Mouse (Mus musculus): ENCODE results near the gene Dhrs9. TPM values are rescaled to one million over a fixed set of nuclear protein-coding genes. Genes with fewer than 3 reads are reported as not detected.

Dhrs9 gene
- polyA plus RNA-seq, 2 experiments: 0.10 TPM

GRCm38 (mm10) chr2:69401891-69402290, 21.6 kb downstream of the Dhrs9 start:
- H3K27me3 ChIP-seq (ENCODE audit: control insufficient read depth, insufficient read depth, low read length): no peaks in the 10 kb centered on the region
- no peaks in the 10 kb centered on the region for H3K9me3 ChIP-seq (ENCODE audit: control insufficient read depth, low read length)
- no peak overlapping the region for H3K4me2 ChIP-seq (replicated peaks; ENCODE audit: low read depth, low read length, severe bottlenecking)
- H3K9ac ChIP-seq (ENCODE audit: low read depth, low read length, severe bottlenecking): no peak overlapping the region
- TF ChIP-seq POLR2A (IDR thresholded peaks at IDR 0.05; ENCODE audit: borderline replicate concordance, extremely low read depth, insufficient read depth, insufficient read length): no peak
- H3K4me3 ChIP-seq (replicated peaks; ENCODE audit: low read length): no peak overlapping the region
- ATAC-seq (ENCODE audit: low FRiP score, low read depth) (no peak), DNase-seq (ENCODE audit: low spot score) (no peak)
- 81% methylated on average over 6 of the region's 6 CpGs for WGBS
- no peaks in the 10 kb centered on the region for H3K36me3 ChIP-seq (ENCODE audit: control insufficient read depth, insufficient read depth, low read length)
- no peak overlapping the region for H3K27ac ChIP-seq (replicated peaks; ENCODE audit: low read depth, low read length)
- 0 out of 2 replicates have a peak, but pooled peaks cover 9% of the 10 kb centered on the region for H3K4me1 ChIP-seq (ENCODE audit: control insufficient read depth, insufficient read depth, low read length)

DNA sequence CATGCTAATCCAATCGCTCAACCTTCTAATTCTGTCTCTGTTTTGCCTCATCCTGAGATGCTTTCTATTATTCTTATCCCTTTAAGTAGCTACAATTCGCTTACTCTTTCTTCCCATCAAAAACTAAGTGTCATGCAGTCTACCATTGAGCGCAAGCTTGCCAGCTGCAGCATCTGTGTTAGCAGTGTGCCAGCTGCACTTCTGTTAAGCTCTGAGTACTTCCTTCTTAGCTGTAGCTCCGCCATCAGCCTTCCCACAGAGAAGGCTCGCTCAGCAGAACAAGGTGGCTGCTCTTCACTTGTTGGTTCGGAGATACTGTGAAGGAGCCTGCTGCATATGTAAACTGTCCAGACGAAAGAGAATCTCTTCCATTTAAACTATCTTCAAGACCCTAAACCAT, 22.1 kb downstream of the Dhrs9 start:
- H3K9me3 ChIP-seq (ENCODE audit: control insufficient read depth, low read length): no peaks in the 10 kb centered on the region
- ATAC-seq (ENCODE audit: low FRiP score, low read depth) (no peak), DNase-seq (ENCODE audit: low spot score) (no peak)
- no peak overlapping the region for H3K27ac ChIP-seq (replicated peaks; ENCODE audit: low read depth, low read length)
- no peak for TF ChIP-seq POLR2A (IDR thresholded peaks at IDR 0.05; ENCODE audit: borderline replicate concordance, extremely low read depth, insufficient read depth, insufficient read length)
- 0 out of 2 replicates have a peak, but pooled peaks cover 9% of the 10 kb centered on the region for H3K4me1 ChIP-seq (ENCODE audit: control insufficient read depth, insufficient read depth, low read length)
- H3K4me2 ChIP-seq (replicated peaks; ENCODE audit: low read depth, low read length, severe bottlenecking): no peak overlapping the region
- H3K36me3 ChIP-seq (ENCODE audit: control insufficient read depth, insufficient read depth, low read length): no peaks in the 10 kb centered on the region
- no peak overlapping the region for H3K4me3 ChIP-seq (replicated peaks; ENCODE audit: low read length)
- H3K9ac ChIP-seq (ENCODE audit: low read depth, low read length, severe bottlenecking): no peak overlapping the region
- WGBS: 90% methylated on average over 7 of the region's 7 CpGs
- H3K27me3 ChIP-seq (ENCODE audit: control insufficient read depth, insufficient read depth, low read length): no peaks in the 10 kb centered on the region

DNA sequence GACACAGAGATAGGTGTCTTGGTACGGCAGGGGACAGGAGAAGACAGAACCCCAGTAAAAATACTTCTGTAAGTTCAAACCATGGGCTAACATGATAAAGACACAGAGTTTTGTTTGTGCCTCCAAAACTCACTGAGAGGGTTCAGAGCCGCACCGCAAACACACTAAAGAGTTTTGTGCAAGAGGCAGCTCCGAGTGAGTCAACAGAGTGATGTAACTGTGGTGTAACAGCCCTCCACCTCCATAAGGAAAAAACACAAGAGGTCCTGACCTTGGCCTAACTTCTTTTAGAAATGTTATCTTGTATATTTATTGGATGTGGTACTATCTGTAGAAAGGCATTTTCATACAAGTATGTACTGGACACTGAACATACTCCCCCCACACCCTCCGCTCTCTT, 25.4 kb downstream of the Dhrs9 start:
- Histone ChIP-seq H3K4me2 (replicated peaks; ENCODE audit: low read depth, low read length, severe bottlenecking) (no peak overlapping the region), H3K36me3 (ENCODE audit: control insufficient read depth, insufficient read depth, low read length) (no peaks in the 10 kb centered on the region), H3K4me3 (replicated peaks; ENCODE audit: low read length) (no peak overlapping the region), H3K9ac (ENCODE audit: low read depth, low read length, severe bottlenecking) (no peak overlapping the region), H3K4me1 (ENCODE audit: control insufficient read depth, insufficient read depth, low read length) (0 out of 2 replicates have a peak, but pooled peaks cover 7% of the 10 kb centered on the region), H3K27me3 (ENCODE audit: control insufficient read depth, insufficient read depth, low read length) (no peaks in the 10 kb centered on the region), H3K9me3 (ENCODE audit: control insufficient read depth, low read length) (no peaks in the 10 kb centered on the region), H3K27ac (replicated peaks; ENCODE audit: low read depth, low read length) (no peak overlapping the region)
- no peak for ATAC-seq (ENCODE audit: low FRiP score, low read depth)
- TF ChIP-seq POLR2A (IDR thresholded peaks at IDR 0.05; ENCODE audit: borderline replicate concordance, extremely low read depth, insufficient read depth, insufficient read length): no peak
- no peak for DNase-seq (ENCODE audit: low spot score)
- WGBS: 94% methylated on average over 5 of the region's 5 CpGs

GRCm38 (mm10) chr2:69414539-69414938, 34.3 kb downstream of the Dhrs9 start:
- TF ChIP-seq POLR2A (IDR thresholded peaks at IDR 0.05; ENCODE audit: borderline replicate concordance, extremely low read depth, insufficient read depth, insufficient read length): no peak
- no peaks in the 10 kb centered on the region for H3K36me3 ChIP-seq (ENCODE audit: control insufficient read depth, insufficient read depth, low read length)
- no peak overlapping the region for H3K4me2 ChIP-seq (replicated peaks; ENCODE audit: low read depth, low read length, severe bottlenecking)
- DNase-seq (ENCODE audit: low spot score) (no peak), ATAC-seq (ENCODE audit: low FRiP score, low read depth) (no peak)
- 89% methylated on average over 10 of the region's 10 CpGs for WGBS
- H3K27me3 ChIP-seq (ENCODE audit: control insufficient read depth, insufficient read depth, low read length): no peaks in the 10 kb centered on the region
- no peak overlapping the region for H3K27ac ChIP-seq (replicated peaks; ENCODE audit: low read depth, low read length)
- H3K9me3 ChIP-seq (ENCODE audit: control insufficient read depth, low read length): no peaks in the 10 kb centered on the region
- no peaks in the 10 kb centered on the region; the same call in 1 of the 2 replicates for H3K4me1 ChIP-seq (ENCODE audit: control insufficient read depth, insufficient read depth, low read length)
- H3K4me3 ChIP-seq (replicated peaks; ENCODE audit: low read length): no peak overlapping the region
- no peak overlapping the region for H3K9ac ChIP-seq (ENCODE audit: low read depth, low read length, severe bottlenecking)

- H3K4me2 ChIP-seq (replicated peaks; ENCODE audit: low read depth, low read length, severe bottlenecking): no peak overlapping the region
- no peak overlapping the region for H3K4me3 ChIP-seq (replicated peaks; ENCODE audit: low read length)
- ATAC-seq (ENCODE audit: low FRiP score, low read depth) (no peak), DNase-seq (ENCODE audit: low spot score) (no peak)
- H3K9ac ChIP-seq (ENCODE audit: low read depth, low read length, severe bottlenecking): no peak overlapping the region
- H3K36me3 ChIP-seq (ENCODE audit: control insufficient read depth, insufficient read depth, low read length): no peaks in the 10 kb centered on the region
- H3K27ac ChIP-seq (replicated peaks; ENCODE audit: low read depth, low read length): no peak overlapping the region
- no peaks in the 10 kb centered on the region for H3K27me3 ChIP-seq (ENCODE audit: control insufficient read depth, insufficient read depth, low read length)
- TF ChIP-seq POLR2A (IDR thresholded peaks at IDR 0.05; ENCODE audit: borderline replicate concordance, extremely low read depth, insufficient read depth, insufficient read length): no peak
- 75% methylated on average over 6 of the region's 6 CpGs for WGBS
- no peaks in the 10 kb centered on the region; the same call in 1 of the 2 replicates for H3K4me1 ChIP-seq (ENCODE audit: control insufficient read depth, insufficient read depth, low read length)
- H3K9me3 ChIP-seq (ENCODE audit: control insufficient read depth, low read length): no peaks in the 10 kb centered on the region
Observed at GRCm38 (mm10) chr2:69415070-69415469, 34.8 kb downstream of the Dhrs9 start.

Measured in limb, embryonic 14.5 days (tissue).